Mouse (Mus musculus): ENCODE results near the gene Elf1.

Gene Elf1

DNA sequence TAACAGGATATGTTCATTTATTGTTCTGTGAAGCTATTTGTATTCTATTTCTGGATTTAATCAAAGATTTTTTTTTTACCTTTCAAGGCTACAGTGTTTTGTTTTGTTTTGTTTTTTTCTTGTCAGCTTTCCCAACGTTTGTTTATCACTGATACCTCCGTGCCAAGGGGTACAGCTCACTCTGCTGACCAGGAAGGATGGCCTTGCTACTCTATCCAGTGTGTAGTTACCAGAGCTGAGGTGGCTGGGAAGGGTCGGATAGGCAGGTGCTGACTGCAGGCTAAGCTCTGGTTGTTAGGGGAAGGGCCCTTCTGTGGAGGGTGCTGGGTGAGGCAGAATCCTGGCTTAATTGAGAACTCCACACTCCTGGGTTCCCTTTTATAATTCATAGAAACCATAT lies 9.3 kb downstream of the Elf1 start:
- no peak for DNase-seq

DNA sequence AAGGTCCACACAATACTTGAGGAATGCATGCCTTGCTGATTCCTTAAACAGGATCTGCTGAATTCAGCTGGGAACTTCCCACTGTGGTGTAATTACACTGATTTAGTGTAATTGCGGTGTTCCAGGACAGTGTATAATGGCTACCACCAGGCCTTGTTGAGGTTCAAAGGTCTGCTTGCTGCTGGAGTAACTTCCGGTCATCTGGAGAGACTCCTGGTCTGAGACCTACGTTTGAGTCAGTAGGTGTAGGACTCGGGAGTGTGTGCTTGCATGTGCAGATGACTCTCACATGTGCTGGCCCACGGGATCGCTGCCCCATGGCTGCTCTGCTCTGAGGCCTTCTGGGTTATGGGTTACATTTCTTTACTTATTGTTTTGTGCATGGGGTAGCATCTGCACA lies 13.4 kb downstream of the Elf1 start:
- no peak for DNase-seq

DNA sequence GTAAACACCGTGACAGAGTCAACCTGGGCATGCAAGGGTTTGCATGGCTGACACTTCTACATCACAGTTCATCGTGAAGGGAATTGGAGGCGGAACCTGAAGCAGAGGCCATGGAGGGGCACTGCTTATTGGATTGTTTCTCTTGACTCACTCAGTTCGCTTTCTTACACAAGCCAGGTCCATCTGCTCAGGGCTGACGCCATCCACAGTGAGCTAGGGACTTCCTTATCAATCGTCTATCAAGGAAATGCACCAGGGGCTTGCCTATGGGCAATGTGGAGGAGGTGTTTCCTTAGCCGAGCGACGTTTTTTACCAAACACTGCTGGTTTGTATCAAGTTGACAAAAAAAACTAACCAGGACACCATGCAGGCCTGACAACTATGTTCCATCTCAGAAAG lies 18.3 kb downstream of the Elf1 start:
- no peak for DNase-seq

- DNase-seq = no peak
These were observed 19.8 kb downstream of the Elf1 start for GRCm38 (mm10) chr14:79500756-79501155.

GRCm38 (mm10) chr14:79503371-79504075 lies 22.5 kb downstream of the Elf1 start:
- no peak for DNase-seq

DNA sequence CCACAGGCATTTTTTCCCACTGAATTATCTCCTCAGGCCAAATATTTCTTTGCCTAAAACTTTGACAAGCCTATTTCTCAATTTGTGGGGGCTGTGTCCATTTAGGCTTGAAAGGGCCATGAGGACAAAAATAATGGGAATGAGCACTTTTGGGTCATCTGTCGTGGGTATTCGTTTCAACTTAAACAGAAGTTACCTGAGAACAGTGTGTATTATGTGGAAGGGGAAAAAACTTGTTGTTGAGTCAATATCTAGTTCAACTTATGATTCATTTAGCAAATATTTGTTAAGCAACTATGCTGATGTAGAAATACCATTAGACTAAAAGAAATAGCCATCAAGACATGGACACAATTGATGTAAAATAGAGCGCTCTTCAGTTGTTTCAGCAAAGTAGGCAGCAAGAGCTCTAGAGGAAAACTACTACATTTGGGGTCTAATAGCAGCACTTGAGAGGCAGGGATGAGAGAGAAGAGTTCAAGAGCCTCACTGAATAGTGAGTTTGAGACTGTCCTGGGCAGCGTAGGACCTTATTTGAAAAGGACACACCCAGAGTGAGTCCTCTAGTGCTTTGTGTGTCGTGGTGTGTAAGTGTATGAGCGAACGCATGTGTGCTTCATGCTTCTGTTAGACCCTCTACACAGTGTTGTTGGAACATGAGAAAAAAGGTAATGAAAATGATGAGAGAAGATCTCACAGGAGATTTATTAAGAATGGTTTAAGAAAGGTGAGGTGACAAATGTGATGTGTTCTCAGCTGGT lies 23.4 kb downstream of the Elf1 start:
- DNase-seq = no peak

DNA sequence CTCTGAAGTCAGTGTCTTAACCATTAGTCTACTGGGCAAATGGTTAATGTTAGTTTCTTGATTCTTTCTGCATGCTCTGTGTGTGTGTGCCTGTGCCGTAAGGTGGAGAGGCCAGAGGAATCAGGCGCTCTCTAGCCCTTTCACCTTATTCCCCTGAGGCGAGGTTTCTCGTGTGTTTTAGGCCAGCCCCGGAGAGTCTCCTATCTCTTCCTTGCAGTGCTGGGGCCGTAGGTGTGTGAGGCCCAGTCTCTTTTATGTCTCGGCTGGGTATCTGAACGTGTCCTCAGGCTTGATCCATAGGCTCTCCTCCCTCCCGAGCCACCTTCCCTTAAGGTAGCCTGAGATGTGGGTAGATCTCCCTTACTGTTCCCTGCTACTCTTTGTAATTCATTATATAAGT lies 25.2 kb downstream of the Elf1 start:
- DNase-seq = no peak

- no peak for DNase-seq
These were observed 26.9 kb downstream of the Elf1 start for GRCm38 (mm10) chr14:79507846-79508245.

- DNase-seq = no peak
These were observed 27.8 kb downstream of the Elf1 start for GRCm38 (mm10) chr14:79508662-79509305.

GRCm38 (mm10) chr14:79511521-79511920 lies 30.5 kb downstream of the Elf1 start:
- DNase-seq = no peak

- no peak for DNase-seq
These were observed 33.0 kb downstream of the Elf1 start for GRCm38 (mm10) chr14:79513951-79514350.

GRCm38 (mm10) chr14:79515100-79515499 lies 34.1 kb downstream of the Elf1 start:
- DNase-seq = no peak

GRCm38 (mm10) chr14:79515511-79516242 lies 34.7 kb downstream of the Elf1 start:
- DNase-seq = no peak

GRCm38 (mm10) chr14:79516243-79516610 lies 35.2 kb downstream of the Elf1 start:
- no peak for DNase-seq

DNA sequence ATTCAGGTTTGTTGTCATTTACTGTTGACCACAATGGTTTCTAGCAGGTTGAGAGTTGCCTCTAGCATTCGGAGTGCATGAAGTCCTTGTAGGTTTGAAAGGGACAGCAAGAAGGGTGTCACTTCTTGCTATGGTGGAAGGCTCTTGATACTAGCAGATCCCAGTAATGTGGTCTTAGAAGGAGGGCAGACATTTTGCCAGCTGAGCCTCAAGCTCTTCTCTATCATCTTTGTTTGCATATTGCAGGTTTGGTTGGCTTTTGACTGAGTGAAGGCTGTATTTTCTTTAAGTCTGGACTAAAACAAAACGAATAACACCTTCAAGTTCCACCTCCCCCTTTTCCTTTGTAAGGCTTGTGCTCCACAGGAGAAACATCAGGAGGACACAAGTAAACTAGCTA lies 35.8 kb downstream of the Elf1 start:
- DNase-seq = no peak

DNA sequence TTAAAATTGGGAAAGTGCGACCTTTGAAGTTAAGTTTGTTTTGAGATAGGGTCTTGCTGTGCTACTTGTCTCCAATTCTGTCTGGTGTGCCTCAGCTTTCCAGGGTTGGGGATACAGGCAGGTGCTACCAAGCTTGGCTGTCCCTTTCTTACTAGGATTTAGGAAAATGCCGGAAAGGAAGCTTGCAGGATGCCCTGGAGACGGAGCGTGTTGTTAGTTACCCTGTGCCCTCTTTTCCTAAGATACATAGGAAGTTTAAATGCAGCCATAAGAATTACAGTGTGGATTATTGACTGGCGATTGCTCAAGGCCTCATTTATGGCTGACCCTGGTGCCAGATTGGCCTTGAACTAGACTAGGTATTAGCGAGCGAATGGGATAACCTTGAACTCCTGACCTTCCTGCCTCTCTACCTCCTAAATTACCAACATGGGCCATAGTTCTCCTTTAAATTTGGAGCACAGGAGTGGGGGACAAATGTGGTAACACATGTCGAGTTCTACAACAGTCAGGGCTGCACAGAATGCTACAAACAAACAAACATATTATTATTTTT lies 36.3 kb downstream of the Elf1 start:
- no peak for DNase-seq

GRCm38 (mm10) chr14:79518123-79518522 lies 37.1 kb downstream of the Elf1 start:
- DNase-seq = no peak

- no peak for DNase-seq
These were observed 38.0 kb downstream of the Elf1 start for GRCm38 (mm10) chr14:79518761-79519662.

GRCm38 (mm10) chr14:79519663-79519975 lies 38.6 kb downstream of the Elf1 start:
- DNase-seq = no peak

DNA sequence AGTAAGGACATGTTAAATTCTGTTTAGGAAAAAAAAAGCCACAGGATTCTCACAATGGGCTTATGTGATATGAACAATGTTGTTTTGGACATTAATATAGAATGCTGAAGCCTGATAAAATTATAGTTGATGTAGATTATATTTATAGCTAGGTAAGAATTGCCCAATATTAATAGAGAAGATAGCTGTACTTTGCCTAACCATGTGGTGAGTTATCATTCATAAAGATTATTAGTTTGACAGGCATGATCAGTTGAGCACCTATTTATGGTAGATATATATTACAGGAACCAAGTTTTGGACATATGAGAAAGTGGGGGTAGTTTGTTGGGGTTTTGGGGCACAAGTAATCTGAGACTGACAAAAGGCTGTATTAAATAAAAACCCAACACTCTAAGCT lies 39.6 kb downstream of the Elf1 start:
- no peak for DNase-seq

- no peak for DNase-seq
These were observed 40.1 kb downstream of the Elf1 start for GRCm38 (mm10) chr14:79521056-79521455.

DNA sequence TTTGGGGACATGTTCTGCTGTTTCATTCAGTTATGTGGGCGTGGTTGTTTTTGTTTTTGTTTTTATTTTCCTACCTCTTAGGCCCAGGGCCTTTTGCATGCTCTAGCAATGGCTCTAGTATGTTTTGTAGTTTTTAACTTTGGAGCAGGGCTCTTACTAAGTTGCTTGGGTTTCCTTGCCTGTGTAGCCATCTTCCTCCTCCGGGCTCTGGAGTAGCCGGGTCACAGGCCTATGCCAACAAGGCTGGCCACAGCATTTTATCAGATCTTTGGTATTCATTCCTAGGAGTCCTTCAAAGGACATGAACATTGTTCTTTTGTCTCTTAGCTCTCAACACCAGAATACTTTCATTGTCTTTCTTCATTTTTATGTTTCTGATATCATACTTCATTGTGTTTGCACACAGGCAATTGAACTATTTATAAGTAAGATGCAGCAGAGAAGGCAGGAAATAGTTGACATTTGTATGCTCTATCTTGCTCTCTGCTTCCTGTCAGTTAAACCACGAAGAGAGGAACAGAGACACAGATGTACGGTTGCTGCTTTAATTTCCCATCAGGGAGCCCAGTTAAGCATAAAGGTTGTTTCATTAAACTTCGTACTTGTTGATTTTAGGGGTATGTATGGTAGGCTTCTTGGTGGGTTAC lies 40.6 kb downstream of the Elf1 start:
- DNase-seq = no peak
